Mouse (Mus musculus): ENCODE measurements around the gene Phldb1.

GRCm38 (mm10) chr9:44643103-44643502 lies 91.9 kb downstream of the Phldb1 start:
- TF ChIP-seq CTCF (IDR thresholded peaks at IDR 0.05; ENCODE audit: extremely low read depth, insufficient read depth, insufficient read length, insufficient replicate concordance) (no peak), POLR2A (IDR thresholded peaks at IDR 0.05; ENCODE audit: low read depth, low read length) (no peak)
